Mouse (Mus musculus) E14TG2a.4 (cell line): ENCODE measurements around the gene Il2ra.

Source experiments
- CTCF ChIP-seq: conservative IDR thresholded peaks from 2 replicates; pipeline ENCODE4 v1.5.1; 2014; ENCODE audit warnings: low read length
- NANOG ChIP-seq: IDR thresholded peaks from 2 replicates; pipeline ENCODE4 v1.6.1; 2014; ENCODE audit warnings: borderline replicate concordance, low read length, mixed read lengths
- POU5F1 ChIP-seq: IDR thresholded peaks from 2 replicates; pipeline ENCODE4 v1.6.1; 2014; ENCODE audit warnings: low read length, borderline replicate concordance

GRCm38 (mm10) chr2:11636138-11636480 lies 6.5 kb upstream of the Il2ra start:
- TF ChIP-seq CTCF (no peak), NANOG (no peak), POU5F1 (no peak)
